Mouse (Mus musculus) ES-E14 (cell line): ENCODE measurements around the gene Hdac6. TPM values are rescaled to one million over a fixed set of nuclear protein-coding genes. Genes with fewer than 3 reads are reported as not detected.

Source experiments
- DNase-seq: peaks from one replicate; pipeline ENCODE4 v3.0.0-alpha.2; 2013; ENCODE audit warnings: low read depth, low spot score
- H3K27ac ChIP-seq: 2 replicates; pipeline ENCODE4 v1.5.1; 2012; ENCODE audit warnings: low read depth, mild to moderate bottlenecking, low read length, moderate library complexity, mixed read lengths; ENCODE audit not compliant: poor library complexity, insufficient read depth, severe bottlenecking
- H3K36me3 ChIP-seq: 2 replicates; pipeline ENCODE4 v1.6.1; 2012; ENCODE audit warnings: mild to moderate bottlenecking, low read length, moderate library complexity, mixed read lengths; ENCODE audit not compliant: control insufficient read depth, poor library complexity, insufficient read depth, severe bottlenecking
- H3K4me1 ChIP-seq, 2 experiments: fragments of 150-350 bp in 1 of 2; sonication (generic) in 1 of 2; 2 replicates each; pipeline ENCODE4 v1.6.1; 2012; ENCODE audit warnings: low read length in 2 of 2, mild to moderate bottlenecking in 1 of 2, mixed read lengths in 1 of 2; ENCODE audit not compliant: control insufficient read depth in 2 of 2, insufficient read depth in 2 of 2, poor library complexity in 1 of 2
- H3K4me3 ChIP-seq, 2 experiments: fragments of 150-350 bp in 1 of 2; sonication (generic) in 1 of 2; 2 replicates each; pipeline ENCODE4 v1.5.1; 2012; ENCODE audit warnings: low read length in 2 of 2, low read depth in 1 of 2, mild to moderate bottlenecking in 1 of 2, mixed read lengths in 1 of 2; ENCODE audit not compliant: insufficient read depth in 1 of 2, poor library complexity in 1 of 2, severe bottlenecking in 1 of 2
- H3K9ac ChIP-seq: 2 replicates; pipeline ENCODE4 v1.6.1; 2012; ENCODE audit warnings: low read depth, mild to moderate bottlenecking, low read length, mixed read lengths; ENCODE audit not compliant: poor library complexity, insufficient read depth, severe bottlenecking
- H3K9me3 ChIP-seq: fragments of 150-350 bp; sonication (generic); 2 replicates; pipeline ENCODE4 v1.6.1; 2012; ENCODE audit warnings: low read depth, mild to moderate bottlenecking, low read length; ENCODE audit not compliant: control insufficient read depth, insufficient read depth
- CHD2 ChIP-seq: IDR thresholded peaks from 2 replicates; pipeline ENCODE4 v1.6.1; 2014; ENCODE audit warnings: mild to moderate bottlenecking, low read depth, low read length, inconsistent platforms
- HCFC1 ChIP-seq: IDR thresholded peaks from 2 replicates; pipeline ENCODE4 v1.6.1; 2012; ENCODE audit warnings: low read length, inconsistent platforms, borderline replicate concordance; ENCODE audit not compliant: insufficient read depth
- MAFK ChIP-seq: IDR thresholded peaks from 2 replicates; pipeline ENCODE4 v1.6.1; 2014; ENCODE audit warnings: mild to moderate bottlenecking, low read depth, low read length, inconsistent platforms; ENCODE audit not compliant: insufficient read depth
- ZC3H11A ChIP-seq: IDR thresholded peaks from 2 replicates; pipeline ENCODE4 v1.6.1; 2012; ENCODE audit warnings: low read depth, mild to moderate bottlenecking, inconsistent platforms, low read length, borderline replicate concordance
- ZNF384 ChIP-seq: IDR thresholded peaks from 2 replicates; pipeline ENCODE4 v1.6.1; 2012; ENCODE audit warnings: low read depth, low read length, inconsistent platforms
- in situ Hi-C, 2 experiments: fragments of 600-800 bp; cut with MboI; formaldehyde crosslinking; loops; one replicate each; pipeline ENCODE4 v1.15.1; 2025; ENCODE audit warnings: low sequenced_read_pairs in 2 of 2, inconsistent platforms in 1 of 2; ENCODE audit not compliant: unreplicated experiment in 2 of 2
- total RNA-seq: library from RNA; depleted of rRNA; stranded (reverse); fragments of 300-350 nt; gene quantifications from 2 replicates; pipeline ENCODE4 v1.2.3, GENCODE M21; 2012; rRNA removed

Hdac6 gene
- total RNA-seq, 1 experiment = 54.6 TPM

DNA sequence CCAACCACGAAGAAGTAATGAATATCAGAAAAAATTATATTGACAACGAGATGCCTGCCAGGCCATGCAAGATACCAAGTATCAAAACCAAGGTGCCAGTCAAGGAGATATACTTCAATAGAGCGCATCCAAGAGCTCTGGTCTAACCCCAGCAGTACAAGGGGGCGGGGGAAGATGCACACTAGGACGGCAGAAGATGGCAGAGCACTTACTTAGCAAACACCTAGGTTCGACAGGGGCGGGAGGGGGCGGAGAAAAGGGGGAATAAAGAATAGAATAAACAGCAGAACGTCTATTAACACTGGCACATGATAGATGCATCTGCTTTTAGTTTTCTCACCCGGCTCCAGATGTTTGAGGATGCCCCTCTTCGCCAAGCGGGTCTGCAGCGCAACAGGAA lies 49.5 kb downstream of the Hdac6 start:
- Histone ChIP-seq H3K9me3 (no peaks in the 10 kb centered on the region), H3K27ac (no peak overlapping the region)

DNA sequence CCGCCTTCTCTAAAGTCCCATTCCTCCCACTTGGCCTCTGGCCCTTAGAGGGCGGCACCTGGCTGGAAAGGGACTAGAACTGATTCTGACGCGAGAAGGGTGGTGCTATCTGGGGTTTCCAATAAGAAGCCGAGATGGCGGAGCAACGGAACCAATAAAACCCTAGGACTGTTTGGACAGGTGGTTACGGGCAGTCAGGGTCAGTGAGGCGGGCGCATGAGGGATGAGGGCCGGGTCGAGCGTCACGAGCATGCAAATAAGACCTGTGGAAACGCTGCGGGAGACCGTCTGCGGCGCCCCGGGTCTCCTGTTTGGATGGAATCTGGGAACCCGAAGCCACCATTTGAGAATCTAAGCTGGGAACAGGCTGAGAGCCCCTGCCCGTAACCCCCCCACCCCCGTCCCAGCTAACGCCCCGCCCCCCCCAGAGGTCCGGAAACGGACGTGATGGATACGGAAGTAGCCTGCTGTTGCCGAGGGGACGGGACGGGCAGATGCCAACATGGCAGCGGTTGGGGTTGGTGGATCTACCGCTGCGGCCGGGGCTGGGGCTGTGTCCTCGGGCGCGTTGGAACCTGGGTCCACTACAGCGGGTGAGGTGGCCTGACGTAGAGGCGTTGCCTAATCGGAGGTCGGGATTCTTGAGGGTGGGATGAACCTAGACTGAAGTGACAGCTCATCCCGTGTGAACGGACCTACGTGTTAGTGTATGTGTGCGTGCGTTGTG lies 63.7 kb downstream of the Hdac6 start, which contains the start of gene Slc35a2:
Slc35a2 (plus strand) TSS at position 188 of the 727 bp plus-strand sequence.
- H3K36me3 ChIP-seq = peaks cover 6% of the 10 kb centered on the region; the same call in 1 of the 2 replicates
- peaks cover 0 to 5% of the 10 kb centered on the region in 2 experiments; a peak in 2 of 4 replicates for H3K4me1 ChIP-seq
- TF ChIP-seq CHD2 (no peak), HCFC1 (no peak), MAFK (no peak), ZNF384 (no peak), ZC3H11A (no peak)
- H3K9me3 ChIP-seq = no peaks in the 10 kb centered on the region
- no peak for DNase-seq
- H3K4me3 ChIP-seq = peak within 1 kb of the TSS; percentile 69 to 78
- peak within 1 kb of the TSS; percentile 70 for H3K9ac ChIP-seq
- H3K27ac ChIP-seq = peak within 1 kb of the TSS; percentile 85
- in situ Hi-C loops = no loop called here

More for the DNA sequence above, 49.5 kb downstream of the Hdac6 start:
- no peak for DNase-seq
- in situ Hi-C loops = no loop called here
- H3K36me3 ChIP-seq = peaks cover 12% of the 10 kb centered on the region
- H3K4me1 ChIP-seq = no peaks in the 10 kb centered on the region
- H3K9ac ChIP-seq = peak overlapping the region; percentile 28; the same call in 1 of the 2 replicates
- TF ChIP-seq CHD2 (no peak), MAFK (no peak), HCFC1 (no peak), ZNF384 (no peak), ZC3H11A (no peak)
- peak overlapping the region; percentile 68 to 85 for H3K4me3 ChIP-seq

Other genes with a start within 250 kb of the Hdac6 start
- gene Wdr45, start 233.6 kb downstream of the Hdac6 start, total RNA-seq = 55.3 and 57.6 TPM in 2 replicates
- 0.26 TPM in 1 of 2 replicates, not detected in the other for gene Gm45208, start 225.6 kb downstream of the Hdac6 start, total RNA-seq
- gene Praf2, start 219.4 kb downstream of the Hdac6 start, total RNA-seq = 41.9 and 48.0 TPM in 2 replicates
- 15.8 and 22.9 TPM in 2 replicates for gene Ccdc120, start 197.0 kb downstream of the Hdac6 start, total RNA-seq
- 32.3 and 45.8 TPM in 2 replicates for gene Tfe3, start 185.3 kb downstream of the Hdac6 start, total RNA-seq
- gene Gripap1, start 158.1 kb downstream of the Hdac6 start, total RNA-seq = 14.9 and 22.6 TPM in 2 replicates
- 3.1 and 5.4 TPM in 2 replicates for gene Kcnd1, start 125.6 kb downstream of the Hdac6 start, total RNA-seq
- 65.3 and 71.0 TPM in 2 replicates for gene Otud5, start 106.5 kb downstream of the Hdac6 start, total RNA-seq
- 17.2 and 20.8 TPM in 2 replicates for gene Pim2, start 69.6 kb downstream of the Hdac6 start, total RNA-seq
- gene Slc35a2, start 63.9 kb downstream of the Hdac6 start, total RNA-seq = 38.3 and 51.2 TPM in 2 replicates
- gene Pqbp1, start 48.6 kb downstream of the Hdac6 start, total RNA-seq = 47.3 and 69.9 TPM in 2 replicates
- gene Timm17b, start 48.5 kb downstream of the Hdac6 start, total RNA-seq = 39.2 and 58.5 TPM in 2 replicates
- not detected in 2 replicates for gene Gm10491, start 40.1 kb downstream of the Hdac6 start, total RNA-seq
- not detected in 2 replicates for gene Gm10490, start 38.3 kb downstream of the Hdac6 start, total RNA-seq
- gene Pcsk1n, start 28.1 kb downstream of the Hdac6 start, total RNA-seq = 10.5 and 25.2 TPM in 2 replicates
- 60.6 and 60.8 TPM in 2 replicates for gene Eras, start 19.3 kb downstream of the Hdac6 start, total RNA-seq
- gene Gata1, start 30.2 kb upstream of the Hdac6 start, total RNA-seq = 1.1 and 1.3 TPM in 2 replicates
- 4.6 and 6.2 TPM in 2 replicates for gene Glod5, start 70.6 kb upstream of the Hdac6 start, total RNA-seq
- gene Suv39h1, start 126.9 kb upstream of the Hdac6 start, total RNA-seq = 26.9 and 42.6 TPM in 2 replicates
- gene Was, start 142.6 kb upstream of the Hdac6 start, total RNA-seq = 2.0 and 3.5 TPM in 2 replicates
- gene Wdr13, start 185.0 kb upstream of the Hdac6 start, total RNA-seq = 17.1 and 25.7 TPM in 2 replicates
- 312 and 423 TPM in 2 replicates for gene Rbm3, start 198.0 kb upstream of the Hdac6 start, total RNA-seq
- gene Tbc1d25, start 228.3 kb upstream of the Hdac6 start, total RNA-seq = 10.5 and 13.7 TPM in 2 replicates
- gene Ebp, start 245.6 kb upstream of the Hdac6 start, total RNA-seq = 85.5 and 85.8 TPM in 2 replicates